Mouse (Mus musculus): Measurements from ENCODE around the gene Rbpjl. TPM values are rescaled to one million over a fixed set of nuclear protein-coding genes. Genes with fewer than 3 reads are reported as not detected.

Gene Rbpjl
- polyA plus RNA-seq, 1 experiment from 2014 or later, result 0.49 TPM

- no peak overlapping the region for H3K4me2 ChIP-seq (ENCODE audit: low read depth, low read length)
- peaks cover 9% of the 10 kb centered on the region for H3K36me3 ChIP-seq (ENCODE audit: control insufficient read depth, insufficient read depth)
- H3K9me3 ChIP-seq (replicated peaks; ENCODE audit: control insufficient read depth, low read length), result no peaks in the 10 kb centered on the region
- no peak overlapping the region for H3K9ac ChIP-seq (ENCODE audit: low read length)
- ATAC-seq (replicated peaks; ENCODE audit: extremely low read depth, insufficient read depth, low FRiP score), result no peak
- no peak overlapping the region for H3K27ac ChIP-seq (ENCODE audit: low read length)
- H3K4me3 ChIP-seq (ENCODE audit: low read length), result no peak overlapping the region
- no peaks in the 10 kb centered on the region for H3K4me1 ChIP-seq (ENCODE audit: control insufficient read depth, insufficient read depth, low read length)
- 77% methylated on average over 8 of the region's 8 CpGs for WGBS
- H3K27me3 ChIP-seq (ENCODE audit: control insufficient read depth, insufficient read depth, low read length), result peaks cover 4% of the 10 kb centered on the region; the same call in 1 of the 2 replicates
Observed at GRCm38 (mm10) chr2:164421979-164422378, 19.0 kb downstream of the Rbpjl start.

DNA sequence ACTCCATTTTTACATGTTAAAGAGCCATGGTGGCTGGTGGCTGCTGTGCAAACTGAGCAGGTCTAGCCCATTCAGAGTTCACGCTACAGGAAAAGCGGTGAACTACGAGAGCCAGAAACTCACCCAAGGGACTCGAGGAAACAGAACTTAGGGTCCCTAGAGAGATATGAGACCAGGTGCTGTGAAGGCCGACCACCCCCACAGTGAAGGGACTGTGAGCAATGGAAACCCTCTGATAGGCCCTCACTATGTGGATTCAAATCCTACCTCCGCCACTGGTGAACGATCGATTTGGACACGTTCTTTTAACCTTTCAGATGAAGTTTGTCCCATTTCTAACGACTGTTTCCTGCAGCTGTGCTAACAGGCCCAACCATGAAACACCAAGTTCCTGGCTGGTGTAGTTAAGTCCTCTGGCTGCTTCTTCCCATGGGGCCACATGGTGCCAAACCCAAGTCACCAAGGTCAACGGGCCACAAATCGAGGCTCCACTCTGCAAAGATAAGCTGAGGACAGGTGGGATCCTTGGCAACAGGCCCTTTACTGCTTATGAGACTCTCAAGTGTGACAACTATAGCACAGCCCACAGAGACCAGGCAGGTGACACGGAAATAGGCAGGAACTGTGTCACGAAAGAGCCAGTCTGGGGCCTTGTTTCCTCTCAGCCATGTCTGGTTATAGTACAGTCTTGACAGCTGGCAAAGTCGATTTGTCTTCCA lies 19.9 kb downstream of the Rbpjl start:
- no peak overlapping the region for H3K9ac ChIP-seq (ENCODE audit: low read length)
- H3K4me1 ChIP-seq (ENCODE audit: control insufficient read depth, insufficient read depth, low read length), result no peaks in the 10 kb centered on the region
- no peak overlapping the region for H3K4me2 ChIP-seq (ENCODE audit: low read depth, low read length)
- 78% methylated on average over 15 of the region's 15 CpGs for WGBS
- no peaks in the 10 kb centered on the region for H3K9me3 ChIP-seq (replicated peaks; ENCODE audit: control insufficient read depth, low read length)
- peaks cover 15% of the 10 kb centered on the region for H3K36me3 ChIP-seq (ENCODE audit: control insufficient read depth, insufficient read depth)
- no peak overlapping the region for H3K4me3 ChIP-seq (ENCODE audit: low read length)
- no peak for ATAC-seq (replicated peaks; ENCODE audit: extremely low read depth, insufficient read depth, low FRiP score)
- H3K27ac ChIP-seq (ENCODE audit: low read length), result no peak overlapping the region
- peaks cover 4% of the 10 kb centered on the region; the same call in 1 of the 2 replicates for H3K27me3 ChIP-seq (ENCODE audit: control insufficient read depth, insufficient read depth, low read length)

GRCm38 (mm10) chr2:164423464-164423863 lies 20.5 kb downstream of the Rbpjl start:
- Histone ChIP-seq H3K4me1 (ENCODE audit: control insufficient read depth, insufficient read depth, low read length) (no peaks in the 10 kb centered on the region), H3K9me3 (replicated peaks; ENCODE audit: control insufficient read depth, low read length) (no peaks in the 10 kb centered on the region), H3K4me3 (ENCODE audit: low read length) (no peak overlapping the region), H3K9ac (ENCODE audit: low read length) (no peak overlapping the region), H3K36me3 (ENCODE audit: control insufficient read depth, insufficient read depth) (peaks cover 17% of the 10 kb centered on the region), H3K27me3 (ENCODE audit: control insufficient read depth, insufficient read depth, low read length) (peaks cover 6% of the 10 kb centered on the region; the same call in 1 of the 2 replicates), H3K4me2 (ENCODE audit: low read depth, low read length) (no peak overlapping the region), H3K27ac (ENCODE audit: low read length) (no peak overlapping the region)
- 83% methylated on average over 11 of the region's 11 CpGs for WGBS
- ATAC-seq (replicated peaks; ENCODE audit: extremely low read depth, insufficient read depth, low FRiP score), result no peak

DNA sequence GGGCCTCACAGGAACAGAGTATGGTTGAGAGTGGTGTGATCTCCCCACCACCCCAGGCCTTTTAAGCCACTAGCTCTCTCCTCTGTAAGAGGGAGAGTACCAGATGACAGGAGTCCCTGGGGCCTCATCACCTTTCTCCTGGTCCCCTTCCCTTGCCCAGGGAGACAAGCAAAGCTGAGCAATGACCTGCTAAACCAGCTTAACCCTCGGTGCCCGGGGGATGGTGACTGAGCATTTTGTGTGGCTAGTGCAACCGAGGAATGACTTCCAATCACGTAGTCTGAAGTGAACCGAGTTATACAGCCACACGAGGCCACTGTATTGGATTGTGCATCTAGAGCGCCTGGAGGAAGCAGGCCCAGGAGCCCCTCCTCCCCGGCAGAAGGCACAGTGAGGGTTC lies 21.5 kb downstream of the Rbpjl start:
- no peak overlapping the region for H3K4me2 ChIP-seq (ENCODE audit: low read depth, low read length)
- H3K4me1 ChIP-seq (ENCODE audit: control insufficient read depth, insufficient read depth, low read length), result no peaks in the 10 kb centered on the region
- no peaks in the 10 kb centered on the region for H3K9me3 ChIP-seq (replicated peaks; ENCODE audit: control insufficient read depth, low read length)
- no peak for ATAC-seq (replicated peaks; ENCODE audit: extremely low read depth, insufficient read depth, low FRiP score)
- H3K27me3 ChIP-seq (ENCODE audit: control insufficient read depth, insufficient read depth, low read length), result peaks cover 6% of the 10 kb centered on the region; the same call in 1 of the 2 replicates
- H3K36me3 ChIP-seq (ENCODE audit: control insufficient read depth, insufficient read depth), result peaks cover 25% of the 10 kb centered on the region
- WGBS, result 88% methylated on average over 8 of the region's 8 CpGs
- H3K4me3 ChIP-seq (ENCODE audit: low read length), result no peak overlapping the region
- no peak overlapping the region for H3K9ac ChIP-seq (ENCODE audit: low read length)
- H3K27ac ChIP-seq (ENCODE audit: low read length), result no peak overlapping the region

- Histone ChIP-seq H3K4me1 (ENCODE audit: control insufficient read depth, insufficient read depth, low read length) (no peaks in the 10 kb centered on the region), H3K36me3 (ENCODE audit: control insufficient read depth, insufficient read depth) (peaks cover 26% of the 10 kb centered on the region), H3K9me3 (replicated peaks; ENCODE audit: control insufficient read depth, low read length) (no peaks in the 10 kb centered on the region), H3K27ac (ENCODE audit: low read length) (no peak overlapping the region), H3K4me2 (ENCODE audit: low read depth, low read length) (no peak overlapping the region), H3K27me3 (ENCODE audit: control insufficient read depth, insufficient read depth, low read length) (peaks cover 6% of the 10 kb centered on the region; the same call in 1 of the 2 replicates), H3K9ac (ENCODE audit: low read length) (no peak overlapping the region), H3K4me3 (ENCODE audit: low read length) (no peak overlapping the region)
- 85% methylated on average over 5 of the region's 5 CpGs for WGBS
- ATAC-seq (replicated peaks; ENCODE audit: extremely low read depth, insufficient read depth, low FRiP score), result no peak
Observed at GRCm38 (mm10) chr2:164425401-164425800, 22.5 kb downstream of the Rbpjl start.

- H3K4me1 ChIP-seq (ENCODE audit: control insufficient read depth, insufficient read depth, low read length), result peaks cover 3% of the 10 kb centered on the region
- no peak overlapping the region for H3K9ac ChIP-seq (ENCODE audit: low read length)
- no peak overlapping the region for H3K4me2 ChIP-seq (ENCODE audit: low read depth, low read length)
- H3K27me3 ChIP-seq (ENCODE audit: control insufficient read depth, insufficient read depth, low read length), result peaks cover 6% of the 10 kb centered on the region; the same call in 1 of the 2 replicates
- 26% methylated on average over 12 of the region's 12 CpGs for WGBS
- H3K4me3 ChIP-seq (ENCODE audit: low read length), result no peak overlapping the region
- no peaks in the 10 kb centered on the region for H3K9me3 ChIP-seq (replicated peaks; ENCODE audit: control insufficient read depth, low read length)
- H3K36me3 ChIP-seq (ENCODE audit: control insufficient read depth, insufficient read depth), result peaks cover 26% of the 10 kb centered on the region
- ATAC-seq (replicated peaks; ENCODE audit: extremely low read depth, insufficient read depth, low FRiP score), result no peak
- no peak overlapping the region for H3K27ac ChIP-seq (ENCODE audit: low read length)
Observed at GRCm38 (mm10) chr2:164426121-164426520, 23.2 kb downstream of the Rbpjl start.

- peaks cover 8% of the 10 kb centered on the region for H3K4me1 ChIP-seq (ENCODE audit: control insufficient read depth, insufficient read depth, low read length)
- H3K9ac ChIP-seq (ENCODE audit: low read length), result no peak overlapping the region
- WGBS, result 82% methylated on average over 5 of the region's 5 CpGs
- peaks cover 26% of the 10 kb centered on the region for H3K36me3 ChIP-seq (ENCODE audit: control insufficient read depth, insufficient read depth)
- H3K4me2 ChIP-seq (ENCODE audit: low read depth, low read length), result no peak overlapping the region
- H3K4me3 ChIP-seq (ENCODE audit: low read length), result no peak overlapping the region
- no peak for ATAC-seq (replicated peaks; ENCODE audit: extremely low read depth, insufficient read depth, low FRiP score)
- H3K9me3 ChIP-seq (replicated peaks; ENCODE audit: control insufficient read depth, low read length), result no peaks in the 10 kb centered on the region
- peaks cover 6% of the 10 kb centered on the region; the same call in 1 of the 2 replicates for H3K27me3 ChIP-seq (ENCODE audit: control insufficient read depth, insufficient read depth, low read length)
- H3K27ac ChIP-seq (ENCODE audit: low read length), result no peak overlapping the region
Observed at GRCm38 (mm10) chr2:164426952-164427351, 24.0 kb downstream of the Rbpjl start.

- no peaks in the 10 kb centered on the region for H3K9me3 ChIP-seq (replicated peaks; ENCODE audit: control insufficient read depth, low read length)
- no peak overlapping the region for H3K4me2 ChIP-seq (ENCODE audit: low read depth, low read length)
- H3K27me3 ChIP-seq (ENCODE audit: control insufficient read depth, insufficient read depth, low read length), result peaks cover 6% of the 10 kb centered on the region; the same call in 1 of the 2 replicates
- H3K9ac ChIP-seq (ENCODE audit: low read length), result no peak overlapping the region
- WGBS, result 39% methylated on average over 5 of the region's 5 CpGs
- no peak for ATAC-seq (replicated peaks; ENCODE audit: extremely low read depth, insufficient read depth, low FRiP score)
- H3K4me3 ChIP-seq (ENCODE audit: low read length), result no peak overlapping the region
- peaks cover 21% of the 10 kb centered on the region for H3K4me1 ChIP-seq (ENCODE audit: control insufficient read depth, insufficient read depth, low read length)
- H3K36me3 ChIP-seq (ENCODE audit: control insufficient read depth, insufficient read depth), result peaks cover 26% of the 10 kb centered on the region
- H3K27ac ChIP-seq (ENCODE audit: low read length), result no peak overlapping the region
Observed at GRCm38 (mm10) chr2:164428451-164428850, 25.5 kb downstream of the Rbpjl start.

DNA sequence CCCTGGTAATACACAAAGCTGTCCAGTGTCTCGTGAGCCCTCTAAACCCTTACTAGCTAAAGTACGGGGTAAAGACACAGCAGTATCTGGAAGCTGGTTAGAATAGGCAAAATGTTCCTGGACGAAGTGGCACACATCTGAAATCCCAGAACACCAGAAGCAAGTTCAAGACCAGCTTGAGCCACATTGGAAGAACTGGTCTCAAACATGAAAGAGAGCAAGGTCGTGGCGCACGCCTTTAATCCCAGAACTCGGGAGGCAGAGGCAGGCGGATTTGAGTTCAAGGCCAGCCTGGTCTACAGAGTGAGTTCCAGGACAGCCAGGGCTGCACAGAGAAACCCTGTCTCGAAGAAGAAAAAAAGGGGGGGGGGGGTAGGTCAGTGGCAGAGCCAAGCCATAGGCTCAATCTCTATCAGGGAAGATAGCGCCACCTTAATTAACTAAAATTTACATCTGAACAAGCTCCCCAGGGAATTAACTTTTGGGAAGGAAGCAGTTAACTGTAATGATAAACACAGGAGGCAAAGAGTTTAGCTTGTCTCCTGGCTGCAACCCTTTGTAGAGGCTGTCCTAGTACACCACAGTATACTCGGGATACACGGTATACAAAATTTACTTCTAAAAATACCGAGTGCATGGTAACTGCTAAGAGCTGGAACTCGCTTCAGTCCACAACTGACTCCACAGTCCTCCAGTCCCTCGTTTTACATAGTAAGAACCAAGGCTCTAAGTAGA lies 27.1 kb downstream of the Rbpjl start:
- no peaks in the 10 kb centered on the region for H3K9me3 ChIP-seq (replicated peaks; ENCODE audit: control insufficient read depth, low read length)
- H3K27me3 ChIP-seq (ENCODE audit: control insufficient read depth, insufficient read depth, low read length), result peaks cover 6% of the 10 kb centered on the region; the same call in 1 of the 2 replicates
- H3K9ac ChIP-seq (ENCODE audit: low read length), result no peak overlapping the region
- H3K27ac ChIP-seq (ENCODE audit: low read length), result no peak overlapping the region
- no peak for ATAC-seq (replicated peaks; ENCODE audit: extremely low read depth, insufficient read depth, low FRiP score)
- peaks cover 21% of the 10 kb centered on the region for H3K4me1 ChIP-seq (ENCODE audit: control insufficient read depth, insufficient read depth, low read length)
- no peak overlapping the region for H3K4me3 ChIP-seq (ENCODE audit: low read length)
- peaks cover 26% of the 10 kb centered on the region for H3K36me3 ChIP-seq (ENCODE audit: control insufficient read depth, insufficient read depth)
- 63% methylated on average over 15 of the region's 15 CpGs for WGBS
- no peak overlapping the region for H3K4me2 ChIP-seq (ENCODE audit: low read depth, low read length)
